Mouse (Mus musculus): ENCODE measurements around the gene Efhd2.

GRCm38 (mm10) chr4:141869436-141870215 lies 5.1 kb downstream of the Efhd2 start:
- TF ChIP-seq POLR2A (IDR thresholded peaks at IDR 0.05; ENCODE audit: insufficient read depth, low read depth, low read length) (no peak), CTCF (IDR thresholded peaks at IDR 0.05) (no peak), EP300 (IDR thresholded peaks at IDR 0.05; ENCODE audit: insufficient read depth, low read depth, low read length) (no peak)

Measured in heart, adult 2 months (tissue).